Mouse (Mus musculus) adrenal gland, adult (tissue): ENCODE results near the gene Alox15.

Experiments
- DNase-seq, 2 experiments: peaks; one replicate each; pipeline ENCODE4 v3.0.0; 2022 to 2023; ENCODE audit warnings: low spot score in 1 of 2; ENCODE audit not compliant: inconsistent age in 2 of 2

Alox15 gene

DNA sequence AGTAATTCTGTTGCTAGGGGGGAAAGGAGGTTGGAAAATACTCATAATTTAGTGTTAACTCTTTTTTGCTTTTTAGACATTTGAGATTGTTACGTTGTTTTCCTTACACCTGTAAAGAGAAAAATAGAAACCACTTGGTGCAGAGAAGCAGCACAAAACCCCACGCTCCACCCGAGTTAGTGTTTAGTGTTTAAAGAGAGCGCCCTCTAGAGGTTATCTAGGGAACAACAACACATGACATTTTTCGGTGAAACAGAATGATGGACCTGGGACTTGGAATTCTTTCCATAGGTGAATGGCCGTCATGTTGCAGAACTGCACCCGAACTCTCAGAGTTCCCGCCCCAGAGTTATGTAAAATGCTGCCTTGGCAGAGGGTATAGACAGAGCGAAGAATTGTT, 42.5 kb downstream of the Alox15 start:
- peak; percentile 29 to 86 for DNase-seq

DNA sequence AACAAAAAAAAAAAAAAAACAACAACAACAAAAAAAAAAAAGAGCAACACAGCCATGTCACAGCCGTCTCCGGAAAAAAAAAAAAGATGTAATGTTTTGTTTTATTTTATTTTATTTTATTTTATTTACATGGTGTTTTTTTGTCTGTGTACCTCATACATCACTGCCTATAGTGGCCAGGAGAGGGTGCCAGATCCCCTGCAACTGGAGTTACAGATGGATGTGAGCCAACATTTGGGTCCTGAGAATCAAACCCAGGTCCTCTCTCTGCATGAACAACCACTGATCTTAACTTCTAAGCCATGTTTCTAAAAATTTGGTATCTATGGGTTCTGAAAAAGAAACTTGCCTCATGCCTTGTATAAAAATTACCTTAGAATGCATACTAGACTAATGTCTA, 43.5 kb downstream of the Alox15 start:
- no peak for DNase-seq

DNA sequence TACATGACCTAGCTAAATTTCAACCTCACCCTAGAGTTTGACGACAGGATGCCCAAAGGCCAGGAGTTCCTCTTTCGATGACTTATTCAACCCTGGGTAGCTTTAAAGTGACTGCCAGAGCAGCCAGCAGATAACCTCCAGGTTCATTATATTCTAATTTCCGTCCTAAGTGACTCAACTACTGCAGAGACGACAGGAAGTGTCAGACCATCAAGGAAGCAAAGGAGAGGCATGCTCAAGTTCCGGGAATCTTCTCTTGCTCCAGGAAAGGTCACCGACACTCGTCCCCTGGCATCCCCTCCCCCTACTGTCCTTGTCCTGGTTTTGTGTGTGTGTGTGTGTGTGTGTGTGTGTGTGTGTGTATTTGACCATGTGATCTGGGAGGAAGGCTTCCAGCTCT, 45.7 kb downstream of the Alox15 start:
- peak; percentile 45 to 82 for DNase-seq

DNA sequence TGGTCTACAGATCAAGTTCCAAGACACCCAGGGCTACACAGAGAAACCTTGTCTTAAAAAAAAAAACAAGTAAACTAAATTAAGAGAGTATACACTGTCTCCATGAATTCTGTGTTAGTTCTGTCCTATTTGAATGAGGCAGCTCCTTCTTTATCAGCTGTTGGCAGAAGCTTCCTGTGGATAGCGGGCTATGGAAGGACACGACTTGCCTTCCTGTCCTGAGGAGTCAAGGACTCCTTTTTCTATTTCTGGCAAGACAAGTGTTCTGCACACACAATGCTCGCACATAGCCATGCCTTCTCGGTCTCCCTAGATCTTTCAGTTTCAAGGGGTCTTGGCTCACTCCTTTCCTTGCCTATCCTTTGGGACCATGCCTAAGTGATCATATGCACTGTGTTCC, 49.5 kb downstream of the Alox15 start:
- peak; percentile 15 to 56 for DNase-seq

DNA sequence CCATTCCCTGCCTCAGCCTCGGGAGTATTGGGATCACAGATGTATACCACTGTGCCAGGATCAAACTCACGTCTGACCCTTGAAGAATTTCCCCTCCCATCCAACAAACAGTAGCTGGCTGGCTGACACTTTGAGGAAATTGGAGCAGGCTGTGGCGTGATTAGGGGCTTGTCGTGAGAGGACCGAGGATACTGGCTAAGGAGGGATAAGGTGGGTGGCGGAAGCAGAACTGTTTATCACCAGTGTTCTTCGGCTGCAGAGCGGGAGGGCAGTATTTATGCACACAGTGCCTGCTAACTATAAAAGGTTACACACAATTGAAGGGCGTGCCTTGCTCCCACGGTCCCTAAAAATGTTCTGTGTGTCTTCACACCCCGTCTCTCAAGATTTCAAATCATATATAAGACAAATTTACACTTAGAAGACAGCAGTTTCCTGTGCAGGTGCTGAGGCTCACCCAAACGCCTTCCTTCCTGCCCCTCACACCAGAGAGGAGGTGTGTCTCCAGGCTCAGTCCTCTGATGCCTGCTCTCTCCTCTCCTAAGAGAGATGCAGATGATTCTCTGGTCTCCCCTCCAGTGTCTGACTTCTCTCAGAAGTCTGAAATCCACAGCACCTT, 53.9 kb downstream of the Alox15 start:
- no peak for DNase-seq

GRCm38 (mm10) chr11:70297405-70297804, 54.4 kb downstream of the Alox15 start:
- no peak for DNase-seq
